Mouse (Mus musculus) CD4-positive, CD25-positive, alpha-beta regulatory T cell, adult 2 months (primary cell): ENCODE measurements around the gene Wdr26.
A peak's percentile ranks its signal among the peaks of the same experiment; 100 is the strongest.

Experiments used
- DNase-seq: peaks from one replicate; pipeline ENCODE4 v3.0.0-alpha.2; 2012; ENCODE audit warnings: low read depth, low spot score

The Wdr26 gene

GRCm38 (mm10) chr1:181168377-181168776, 43.4 kb downstream of the Wdr26 start:
- DNase-seq = no peak

DNA sequence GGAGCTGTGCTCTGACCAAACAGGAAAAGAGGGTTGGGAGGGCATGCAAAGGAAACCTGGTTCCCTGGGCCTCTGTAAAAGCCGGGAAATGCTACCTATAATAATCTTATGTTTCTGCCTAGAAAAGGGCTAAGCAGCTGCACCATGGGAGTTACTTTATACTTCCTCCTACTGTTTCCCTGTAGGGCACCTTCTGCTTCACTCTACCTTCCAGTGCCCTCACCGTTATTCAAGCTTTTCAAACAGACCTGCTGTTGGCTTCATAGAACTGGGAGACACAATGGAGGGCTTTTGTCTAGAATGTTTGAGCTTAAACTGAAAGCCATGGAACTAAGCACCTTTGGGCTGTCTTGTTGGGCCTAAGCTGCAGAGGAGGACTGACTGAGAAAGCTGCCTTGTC, 44.0 kb downstream of the Wdr26 start:
- DNase-seq = no peak

DNA sequence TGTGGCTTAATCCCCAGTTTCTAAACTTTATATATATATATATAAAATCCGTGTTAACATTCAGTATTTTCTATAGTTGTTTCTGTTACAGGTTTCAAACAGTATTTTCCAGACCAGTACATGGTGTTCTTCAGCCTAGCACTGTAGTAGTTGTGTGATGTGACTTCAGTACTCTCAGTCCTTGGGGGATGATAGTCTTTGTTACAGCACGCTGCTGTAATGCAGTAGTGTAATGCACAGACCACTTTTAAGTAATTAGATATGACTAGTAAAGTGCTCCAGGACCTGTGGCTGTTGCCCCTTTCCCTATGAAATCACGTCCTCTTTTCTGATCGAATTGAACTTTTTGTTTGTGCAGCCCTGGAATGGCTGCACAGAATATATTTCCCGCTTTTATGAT, 60.3 kb downstream of the Wdr26 start:
- DNase-seq = no peak

GRCm38 (mm10) chr1:181150827-181151534, 60.8 kb downstream of the Wdr26 start:
- DNase-seq = peak; percentile 93

DNA sequence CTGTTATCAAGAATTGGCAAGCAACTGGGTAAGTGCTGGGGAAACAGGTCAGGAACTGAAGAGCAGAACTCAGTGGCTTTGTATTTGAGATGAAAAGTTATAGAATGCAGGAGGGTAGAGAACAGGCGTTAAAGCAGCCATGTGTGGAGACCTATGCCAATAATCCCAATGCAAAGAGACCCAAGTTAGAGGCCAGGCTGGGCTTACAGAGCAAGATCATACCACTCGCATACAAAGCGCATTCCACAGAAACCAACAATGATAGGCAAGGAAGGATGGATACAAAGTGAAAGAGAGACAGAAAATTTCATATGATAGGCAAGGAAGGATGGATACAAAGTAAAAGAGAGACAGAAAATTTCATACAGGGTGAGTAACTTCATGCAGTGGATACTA, 61.4 kb downstream of the Wdr26 start:
- DNase-seq = no peak

- peak; percentile 37 for DNase-seq
Measured at GRCm38 (mm10) chr1:181149373-181150017, 62.3 kb downstream of the Wdr26 start.

DNA sequence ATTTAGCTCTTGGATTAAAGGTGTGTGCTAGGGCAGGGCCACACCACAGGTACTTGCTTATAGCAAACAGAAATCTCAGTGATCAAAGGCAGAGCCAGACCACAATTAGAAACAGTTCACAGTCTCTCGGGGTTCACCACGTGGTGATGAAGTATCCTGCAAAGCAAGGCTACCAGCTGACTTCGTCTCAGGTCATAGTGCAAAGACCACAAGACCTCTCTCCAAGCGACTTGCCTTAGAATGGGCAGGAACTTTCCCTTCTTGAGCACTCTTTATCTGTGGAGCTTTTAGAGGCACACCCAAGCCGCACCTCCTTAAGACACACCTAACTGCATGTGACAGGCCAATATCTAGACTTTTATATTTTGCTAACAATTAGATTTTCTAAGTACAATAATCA, 63.3 kb downstream of the Wdr26 start:
- DNase-seq = no peak

- DNase-seq = no peak
Measured at GRCm38 (mm10) chr1:181146187-181146586, 65.6 kb downstream of the Wdr26 start.

DNA sequence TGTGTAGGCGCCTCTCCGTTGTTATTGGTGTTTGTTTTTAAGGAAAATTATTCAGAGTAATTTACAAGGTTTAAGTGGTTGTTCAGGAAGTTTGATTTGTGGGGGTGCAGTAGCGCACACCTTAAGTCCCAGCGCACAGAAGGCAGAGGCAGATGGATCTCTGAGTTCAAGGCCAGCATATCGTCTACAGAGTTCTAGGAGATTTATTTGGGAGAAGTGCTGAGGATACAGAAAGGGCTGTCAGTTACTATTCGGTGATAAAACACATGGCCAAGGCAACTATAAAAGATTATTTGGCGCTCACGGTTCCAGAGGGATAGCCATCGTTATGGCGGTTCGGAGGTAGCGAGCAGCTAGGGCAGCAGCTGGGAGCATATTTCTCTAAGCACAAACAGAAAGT, 66.8 kb downstream of the Wdr26 start:
- no peak for DNase-seq

DNA sequence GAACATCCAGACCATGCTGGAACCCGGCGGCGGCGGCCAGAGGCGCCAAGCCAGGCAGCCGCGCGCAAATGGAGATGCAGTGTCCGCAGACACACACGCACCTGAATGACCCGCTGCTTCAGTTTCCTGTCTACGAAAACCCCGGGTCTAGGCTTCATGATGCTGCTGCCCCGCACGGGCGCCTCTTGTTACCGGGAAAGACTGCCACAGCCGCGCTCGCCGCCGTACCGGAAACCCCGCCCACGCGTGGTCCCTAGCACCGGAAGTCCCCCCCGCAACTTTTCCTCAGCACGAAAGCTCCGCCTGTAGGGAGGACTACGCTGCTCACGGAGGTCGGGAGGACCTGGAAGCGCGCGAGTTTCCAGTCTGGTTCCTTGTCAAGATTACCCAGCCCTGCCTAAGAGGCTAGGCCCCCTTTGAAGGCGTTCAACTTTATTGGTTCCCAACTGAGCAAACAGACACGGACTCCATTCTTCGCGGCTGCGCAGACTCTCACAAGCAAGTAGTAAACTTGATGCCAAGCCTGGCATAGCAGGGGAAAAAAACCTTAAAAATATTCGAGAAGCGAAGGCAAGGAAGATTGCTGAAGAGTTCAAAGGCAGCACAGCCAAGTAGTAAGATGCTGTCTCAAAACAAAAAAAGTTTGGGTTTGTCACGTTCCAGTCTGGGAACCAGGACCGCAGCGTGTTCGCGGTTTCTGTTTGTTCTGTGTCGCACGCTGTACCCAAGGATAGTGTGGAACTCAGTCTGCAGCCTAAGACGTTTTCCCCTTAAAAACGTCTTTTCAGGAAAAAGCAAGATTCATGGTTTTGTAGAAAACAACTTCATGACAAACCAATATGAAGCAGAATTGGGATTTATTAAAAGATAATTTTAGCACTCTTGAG, 67.6 kb downstream of the Wdr26 start, which contains the start of the genes Nvl and Cnih4:
Gene Nvl (minus strand): TSS at position 255 of the 887 bp plus-strand sequence.
Gene Cnih4 (plus strand): TSS at position 744 of the 887 bp plus-strand sequence.
- peak; percentile 94 for DNase-seq

GRCm38 (mm10) chr1:181143609-181143949, 68.2 kb downstream of the Wdr26 start:
- DNase-seq = no peak

GRCm38 (mm10) chr1:181138730-181139129, 73.1 kb downstream of the Wdr26 start:
- DNase-seq = peak; percentile 48

DNA sequence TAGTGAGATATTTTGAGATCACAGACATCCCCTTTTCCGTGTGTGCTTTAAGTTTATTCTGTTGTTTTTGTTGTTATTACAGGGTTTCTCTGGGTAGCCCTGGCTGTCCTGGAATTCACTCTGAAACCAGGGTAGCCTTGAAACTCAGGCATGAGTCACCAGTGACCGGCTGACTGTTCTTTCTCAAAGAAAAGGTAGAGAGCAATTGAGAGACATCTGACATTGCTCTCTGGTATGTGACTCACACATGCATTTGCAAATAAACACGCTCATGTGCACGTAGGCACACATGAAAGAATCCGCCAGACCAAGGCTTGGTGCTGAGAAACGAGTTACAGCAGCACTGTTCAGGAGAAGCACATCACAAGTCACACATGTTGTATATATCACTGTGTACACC, 79.9 kb downstream of the Wdr26 start:
- DNase-seq = no peak

DNA sequence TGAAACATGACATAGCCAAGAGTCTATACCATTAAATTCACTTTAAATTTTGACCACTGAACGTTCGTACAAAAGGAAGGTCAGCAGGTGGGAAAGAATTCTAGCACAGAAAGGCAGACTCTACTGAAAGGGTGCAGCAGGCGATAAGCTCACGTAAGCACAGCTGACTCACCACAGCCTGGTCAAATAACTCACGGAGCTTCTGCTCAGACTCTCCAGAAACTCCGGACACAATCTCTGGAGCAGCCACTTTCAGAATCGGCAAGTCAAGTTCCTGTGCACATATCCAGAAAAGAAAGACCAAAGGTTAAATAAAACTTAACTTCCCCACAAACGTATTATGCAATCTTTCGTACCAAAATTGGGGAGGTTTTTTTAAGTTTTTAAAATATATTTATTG, 85.0 kb downstream of the Wdr26 start:
- no peak for DNase-seq

DNA sequence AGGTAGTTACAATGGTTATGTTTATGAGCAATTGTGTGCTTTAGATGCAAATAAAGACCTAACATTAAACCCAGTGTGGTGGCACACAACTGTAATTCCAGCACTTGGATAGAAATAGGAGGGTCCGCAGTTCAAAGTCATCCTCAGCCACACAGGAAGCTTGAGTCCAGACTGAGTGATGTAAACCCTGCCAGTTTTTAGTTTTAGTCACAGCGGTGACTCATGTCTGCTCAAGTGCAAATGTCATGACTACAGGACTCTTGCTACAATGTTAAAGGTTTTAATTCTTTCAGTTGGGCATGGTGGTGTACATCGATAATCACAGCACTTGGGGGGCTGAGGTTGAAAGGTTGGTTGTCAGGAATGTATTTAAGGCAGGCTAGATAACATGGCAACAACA, 85.9 kb downstream of the Wdr26 start:
- no peak for DNase-seq

DNA sequence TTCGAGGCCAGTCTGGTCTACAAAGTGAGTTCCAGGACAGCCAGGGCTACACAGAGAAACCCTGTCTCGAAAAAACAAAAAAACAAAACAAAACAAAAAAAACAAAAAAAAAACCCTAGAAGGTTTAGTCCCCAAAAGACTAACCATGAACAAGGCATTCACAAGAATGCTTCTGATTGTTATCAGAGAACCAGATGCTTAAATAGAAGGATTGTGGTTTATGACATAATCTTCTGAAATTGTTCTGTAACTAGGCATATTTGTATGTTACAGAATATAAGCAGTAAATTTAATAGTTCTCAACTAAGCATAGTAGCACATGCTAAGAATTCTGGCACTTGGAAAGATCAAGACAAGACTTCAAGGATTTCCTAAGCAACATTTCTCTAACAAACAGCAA, 87.7 kb downstream of the Wdr26 start:
- DNase-seq = no peak
